Mouse (Mus musculus): ENCODE data around the gene Chn1.

- TF ChIP-seq CTCF (IDR thresholded peaks at IDR 0.05; ENCODE audit: extremely low read depth, insufficient read length, insufficient replicate concordance, low read depth, low read length) (no peak), POLR2A (IDR thresholded peaks at IDR 0.05; ENCODE audit: low read depth, low read length) (no peak)
These were observed 84.2 kb downstream of the Chn1 start for GRCm38 (mm10) chr2:73690783-73691604.
